Mouse (Mus musculus) lung, postnatal 0 days (tissue): ENCODE measurements around the gene Uckl1.

Experiments used
- CTCF ChIP-seq: IDR thresholded peaks from 2 replicates; pipeline ENCODE4 v1.5.1; 2016; ENCODE audit warnings: antibody characterized with exemption, mild to moderate bottlenecking
- EP300 ChIP-seq: IDR thresholded peaks from 2 replicates; pipeline ENCODE4 v1.6.1; 2016; ENCODE audit warnings: antibody characterized with exemption, mild to moderate bottlenecking, control low read depth

DNA sequence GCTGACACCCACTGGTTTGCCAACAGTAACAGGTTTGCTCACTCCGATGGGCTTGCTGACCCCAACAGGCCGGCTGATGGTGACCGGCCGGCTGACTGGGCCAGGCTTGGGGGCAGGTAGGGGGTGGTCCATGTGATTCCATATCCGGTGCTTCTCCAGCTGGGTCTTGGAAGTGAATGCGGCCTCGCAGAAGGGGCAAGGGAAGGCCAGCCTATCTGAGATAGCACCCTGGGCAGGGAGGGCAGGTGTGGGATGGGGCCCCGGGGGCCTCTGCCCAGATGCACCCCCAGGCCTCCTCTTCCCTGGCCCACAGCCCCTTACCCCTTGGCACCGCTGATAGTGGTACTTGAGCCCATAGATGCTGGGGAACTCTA is 5.0 kb upstream of the Uckl1 start:
- TF ChIP-seq CTCF (no peak), EP300 (no peak)
